Mouse (Mus musculus) ES-E14 (cell line): ENCODE data around the gene Iffo2.

Experiments
- HCFC1 ChIP-seq: IDR thresholded peaks from 2 replicates; pipeline ENCODE4 v1.6.1; 2012; ENCODE audit warnings: low read length, inconsistent platforms, borderline replicate concordance; ENCODE audit not compliant: insufficient read depth
- ZC3H11A ChIP-seq: IDR thresholded peaks from 2 replicates; pipeline ENCODE4 v1.6.1; 2012; ENCODE audit warnings: low read depth, mild to moderate bottlenecking, inconsistent platforms, low read length, borderline replicate concordance
- ZNF384 ChIP-seq: IDR thresholded peaks from 2 replicates; pipeline ENCODE4 v1.6.1; 2012; ENCODE audit warnings: low read depth, low read length, inconsistent platforms

DNA sequence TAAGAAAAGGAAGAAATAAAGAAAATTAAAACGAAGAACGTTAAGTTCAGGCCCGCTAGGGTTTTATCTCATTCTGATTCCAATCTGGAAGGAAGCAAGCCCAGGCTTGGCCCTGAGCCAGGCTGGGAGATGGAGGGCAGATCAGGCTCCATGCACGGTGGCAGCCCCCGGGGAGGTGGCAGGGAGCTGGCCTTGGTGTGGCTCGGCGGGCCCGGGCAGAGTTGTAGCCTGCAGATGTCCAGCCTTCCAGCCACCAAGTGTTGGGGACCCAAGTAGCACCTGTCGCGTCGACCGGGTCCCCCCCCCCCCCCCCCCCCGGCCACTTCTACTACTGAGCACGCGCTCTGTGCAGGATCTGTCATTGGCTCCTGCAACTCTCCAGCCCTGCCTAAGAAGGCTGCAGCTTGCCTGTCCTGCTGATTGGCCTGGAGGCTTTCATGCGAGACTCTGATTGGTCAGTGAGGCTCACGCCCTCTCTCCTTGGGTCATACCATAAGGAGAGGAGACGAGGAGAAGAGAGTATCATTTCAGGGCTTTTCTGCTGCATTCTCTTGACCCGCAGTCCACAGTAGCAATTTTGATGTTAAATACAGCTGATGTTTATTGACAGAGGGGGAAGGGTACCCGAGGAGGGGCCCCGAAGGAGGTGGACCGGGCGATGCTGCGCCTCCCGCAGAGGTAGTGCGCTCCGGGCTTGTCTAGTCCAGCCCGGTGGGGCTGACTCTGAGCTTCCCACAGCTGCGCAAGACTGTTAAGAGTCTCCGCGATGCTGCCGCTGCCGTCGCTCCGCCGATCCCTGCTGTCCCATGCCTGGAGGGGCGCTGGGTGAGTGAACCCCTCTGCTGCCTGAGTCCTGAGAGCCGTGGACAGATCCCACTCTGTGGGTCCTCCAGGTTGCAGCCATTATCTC, 92.3 kb downstream of the Iffo2 start, which contains the start of gene Aldh4a1:
- TF ChIP-seq ZNF384 (no peak), ZC3H11A (no peak), HCFC1 (no peak)
